Mouse (Mus musculus) heart, postnatal 0 days (tissue): ENCODE results near the gene Hbb-bh1.

Source experiments
- CTCF ChIP-seq: IDR thresholded peaks from 2 replicates; pipeline ENCODE4 v1.5.1; 2016; ENCODE audit warnings: antibody characterized with exemption, control low read depth, low read depth
- EP300 ChIP-seq: IDR thresholded peaks from 2 replicates; pipeline ENCODE4 v1.6.1; 2016; ENCODE audit warnings: antibody characterized with exemption, low read depth

DNA sequence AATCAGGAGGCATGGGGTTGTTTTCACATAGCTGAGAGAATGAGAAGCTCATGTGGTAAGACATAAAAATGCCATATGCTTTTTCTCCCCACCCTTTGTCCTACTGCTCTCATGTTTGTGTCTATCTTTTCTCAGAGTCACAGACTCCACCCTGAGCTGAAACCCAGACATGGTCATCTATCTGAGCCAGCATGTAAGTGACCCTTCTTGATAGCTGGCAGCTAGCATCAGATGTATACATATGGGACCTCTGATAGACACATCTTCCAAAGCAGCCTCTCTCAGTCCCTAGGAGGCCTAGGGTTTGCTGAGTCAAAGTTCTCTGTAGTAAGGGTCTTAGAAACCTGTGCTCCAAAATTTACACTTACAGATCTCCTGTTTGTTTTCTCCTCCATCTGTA, 22.8 kb upstream of the Hbb-bh1 start:
- TF ChIP-seq CTCF (no peak), EP300 (no peak)
